Comparison of ENCODE assay signal across 1 mouse cellular context in the genomic region with DNA sequence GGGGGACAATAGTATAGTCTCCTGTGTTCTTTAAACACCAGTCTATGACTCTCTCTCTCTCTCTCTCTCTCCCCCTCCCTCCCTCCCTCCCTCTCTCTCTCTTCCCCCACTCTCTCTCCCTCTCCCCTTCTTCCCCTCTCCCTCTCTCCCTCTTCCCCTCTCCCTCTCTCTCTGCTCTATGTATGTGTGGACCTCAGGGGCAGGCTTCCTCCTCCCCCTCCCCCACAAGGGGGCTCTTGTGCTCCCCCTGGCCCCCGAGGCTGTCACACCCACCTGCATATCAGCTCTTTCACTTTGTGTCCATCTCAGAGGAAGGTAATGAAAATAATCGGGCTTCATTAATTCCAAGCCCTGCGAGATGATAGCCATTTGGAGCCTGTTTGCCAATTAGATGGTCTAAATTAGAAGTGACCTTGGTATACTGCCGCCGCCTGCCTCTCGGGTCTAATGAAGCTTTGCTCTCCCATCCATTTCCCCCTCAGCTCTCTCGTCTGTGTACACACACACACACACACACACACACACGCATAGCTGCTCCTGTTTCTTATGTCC.
TF ChIP-seq lines count a peak whose summit lies in the region.

No protein-coding gene starts in this region.

TF ChIP-seq in MEL, 35 proteins besides CTCF, POLR2A, EP300 and RAD21 (continued from another document):
- TF ChIP-seq MAFK (IDR thresholded peaks at IDR 0.05; ENCODE audit: borderline replicate concordance, low read depth, low read length) (no peak), ELF1 (IDR thresholded peaks at IDR 0.05; ENCODE audit: low read depth, low read length) (no peak)
